Mouse (Mus musculus) lung, postnatal 0 days (tissue): ENCODE data around the gene Slc7a14. TPM values are rescaled to one million over a fixed set of nuclear protein-coding genes. Genes with fewer than 3 reads are reported as not detected.

Source experiments
- ATAC-seq: fragments of 200-750 bp; cut with Nextera tagmentation; 2 replicates; pipeline ENCODE4 v1.8.0; 2017; ENCODE audit warnings: moderate library complexity
- DNase-seq: peaks from one replicate; pipeline ENCODE4 v3.0.0-alpha.2; 2016; ENCODE audit warnings: low spot score
- H3K27ac ChIP-seq: fragments of 300-500 bp; sonication (generic); 2 replicates; pipeline ENCODE4 v1.5.1; 2014; ENCODE audit warnings: antibody characterized with exemption, mild to moderate bottlenecking, low read length, mixed read lengths
- H3K27me3 ChIP-seq: fragments of 300-500 bp; sonication (generic); replicated peaks from 2 replicates; pipeline ENCODE4 v1.6.1; 2014; ENCODE audit warnings: low read length, mixed read lengths; ENCODE audit not compliant: insufficient read depth
- H3K36me3 ChIP-seq: fragments of 300-500 bp; sonication (generic); 2 replicates; pipeline ENCODE4 v1.6.1; 2014; ENCODE audit warnings: low read length, mixed read lengths; ENCODE audit not compliant: insufficient read depth
- H3K4me1 ChIP-seq: fragments of 300-500 bp; sonication (generic); 2 replicates; pipeline ENCODE4 v1.6.1; 2014; ENCODE audit warnings: antibody characterized with exemption, low read depth, low read length, mixed read lengths; ENCODE audit not compliant: insufficient read depth
- H3K4me2 ChIP-seq: fragments of 300-500 bp; sonication (generic); replicated peaks from 2 replicates; pipeline ENCODE4 v1.6.1; 2014; ENCODE audit warnings: low read depth, mild to moderate bottlenecking, low read length, moderate library complexity, mixed read lengths
- H3K4me3 ChIP-seq: fragments of 300-500 bp; sonication (generic); 2 replicates; pipeline ENCODE4 v1.5.1; 2014; ENCODE audit warnings: low read depth, low read length
- H3K9ac ChIP-seq: fragments of 300-500 bp; sonication (generic); replicated peaks from 2 replicates; pipeline ENCODE4 v1.6.1; 2014; ENCODE audit warnings: low read depth, mild to moderate bottlenecking
- H3K9me3 ChIP-seq: fragments of 300-500 bp; sonication (generic); 2 replicates; pipeline ENCODE4 v1.6.1; 2016; ENCODE audit warnings: low read length, mixed read lengths
- CTCF ChIP-seq: IDR thresholded peaks from 2 replicates; pipeline ENCODE4 v1.5.1; 2016; ENCODE audit warnings: antibody characterized with exemption, mild to moderate bottlenecking
- EP300 ChIP-seq: IDR thresholded peaks from 2 replicates; pipeline ENCODE4 v1.6.1; 2016; ENCODE audit warnings: antibody characterized with exemption, mild to moderate bottlenecking, control low read depth
- WGBS: fragments of 180-500 bp; shearing (Covaris S2); extraction: QIAGEN DNeasy Blood & Tissue Kit; methylation state at CpG from one replicate; pipeline ENCODE4 v1.1.7; 2014; 5-methylcytosine and 5-hydroxymethylcytosine counted together
- polyA plus RNA-seq: library from polyadenylated mRNA; unstranded; fragments of >200 nt; fragmentation: Nextera tagmentation; extraction: Ambion mirVana; gene quantifications from 2 replicates; pipeline ENCODE4 v1.2.1, GENCODE M21; 2015

The Slc7a14 gene
- polyA plus RNA-seq, 1 experiment from 2014 or later: 0.07 TPM

- H3K4me3 ChIP-seq: no peak overlapping the region
- ATAC-seq (no peak), DNase-seq (no peak)
- H3K9me3 ChIP-seq: no peaks in the 10 kb centered on the region
- TF ChIP-seq CTCF: no peak
- no peak for TF ChIP-seq EP300
- 80% methylated on average over 9 of the region's 9 CpGs for WGBS
- no peak overlapping the region for H3K27ac ChIP-seq
- H3K9ac ChIP-seq: no peak overlapping the region
- H3K4me2 ChIP-seq: no peak overlapping the region
- H3K36me3 ChIP-seq: no peaks in the 10 kb centered on the region
- no peaks in the 10 kb centered on the region for H3K4me1 ChIP-seq
- no peaks in the 10 kb centered on the region for H3K27me3 ChIP-seq
These were observed 56.3 kb downstream of the Slc7a14 start for GRCm38 (mm10) chr3:31253862-31254261.

- 56% methylated on average over 3 of the region's 3 CpGs for WGBS
These were observed 57.6 kb downstream of the Slc7a14 start for GRCm38 (mm10) chr3:31252566-31252965.

GRCm38 (mm10) chr3:31243478-31243877, 66.7 kb downstream of the Slc7a14 start:
- DNase-seq: no peak
- no peak overlapping the region for H3K9ac ChIP-seq
- no peaks in the 10 kb centered on the region for H3K27me3 ChIP-seq
- no peaks in the 10 kb centered on the region for H3K9me3 ChIP-seq
- no peak for ATAC-seq
- H3K4me1 ChIP-seq: no peaks in the 10 kb centered on the region
- no peaks in the 10 kb centered on the region for H3K36me3 ChIP-seq
- H3K4me3 ChIP-seq: no peak overlapping the region
- H3K27ac ChIP-seq: no peak overlapping the region
- H3K4me2 ChIP-seq: no peak overlapping the region
- 26% methylated on average over 1 of the region's 1 CpGs for WGBS
- TF ChIP-seq EP300 (no peak), CTCF (no peak)

More at GRCm38 (mm10) chr3:31252566-31252965, 57.6 kb downstream of the Slc7a14 start:
- no peaks in the 10 kb centered on the region for H3K36me3 ChIP-seq
- no peaks in the 10 kb centered on the region for H3K27me3 ChIP-seq
- no peaks in the 10 kb centered on the region for H3K4me1 ChIP-seq
- H3K9me3 ChIP-seq: no peaks in the 10 kb centered on the region
- ATAC-seq: no peak
- no peak overlapping the region for H3K4me2 ChIP-seq
- no peak overlapping the region for H3K9ac ChIP-seq
- DNase-seq: no peak
- H3K27ac ChIP-seq: no peak overlapping the region
- H3K4me3 ChIP-seq: no peak overlapping the region
- TF ChIP-seq EP300 (no peak), CTCF (no peak)

GRCm38 (mm10) chr3:31240840-31241239, 69.3 kb downstream of the Slc7a14 start:
- Histone ChIP-seq H3K36me3 (no peaks in the 10 kb centered on the region), H3K9me3 (no peaks in the 10 kb centered on the region), H3K27ac (no peak overlapping the region), H3K4me3 (no peak overlapping the region), H3K4me2 (no peak overlapping the region), H3K9ac (no peak overlapping the region), H3K27me3 (no peaks in the 10 kb centered on the region), H3K4me1 (no peaks in the 10 kb centered on the region)
- WGBS: 81% methylated on average over 8 of the region's 8 CpGs
- DNase-seq (no peak), ATAC-seq (no peak)
- TF ChIP-seq CTCF (no peak), EP300 (no peak)

- Histone ChIP-seq H3K9me3 (no peaks in the 10 kb centered on the region), H3K36me3 (no peaks in the 10 kb centered on the region), H3K4me1 (no peaks in the 10 kb centered on the region), H3K27me3 (no peaks in the 10 kb centered on the region), H3K4me3 (no peak overlapping the region), H3K27ac (no peak overlapping the region), H3K4me2 (no peak overlapping the region), H3K9ac (no peak overlapping the region)
- no peak for TF ChIP-seq CTCF
- TF ChIP-seq EP300: no peak
- 78% methylated on average over 3 of the region's 3 CpGs for WGBS
- no peak for ATAC-seq
- DNase-seq: no peak
These were observed 70.5 kb downstream of the Slc7a14 start for GRCm38 (mm10) chr3:31239645-31240044.

- no peak for TF ChIP-seq EP300
- peak; percentile 61 for TF ChIP-seq CTCF
- no peaks in the 10 kb centered on the region for H3K27me3 ChIP-seq
- no peak overlapping the region for H3K27ac ChIP-seq
- H3K4me2 ChIP-seq: no peak overlapping the region
- DNase-seq: no peak
- no peak; the same call in 1 of the 2 replicates for ATAC-seq
- no peaks in the 10 kb centered on the region for H3K9me3 ChIP-seq
- WGBS: 32% methylated on average over 3 of the region's 3 CpGs
- H3K36me3 ChIP-seq: no peaks in the 10 kb centered on the region
- H3K4me3 ChIP-seq: no peak overlapping the region
- H3K9ac ChIP-seq: no peak overlapping the region
- H3K4me1 ChIP-seq: no peaks in the 10 kb centered on the region
These were observed 72.2 kb downstream of the Slc7a14 start for GRCm38 (mm10) chr3:31237936-31238335.

GRCm38 (mm10) chr3:31236146-31236545, 74.0 kb downstream of the Slc7a14 start:
- no peaks in the 10 kb centered on the region for H3K4me1 ChIP-seq
- H3K9ac ChIP-seq: no peak overlapping the region
- TF ChIP-seq EP300 (no peak), CTCF (no peak)
- ATAC-seq (no peak), DNase-seq (no peak)
- H3K27me3 ChIP-seq: no peaks in the 10 kb centered on the region
- no peak overlapping the region for H3K27ac ChIP-seq
- H3K9me3 ChIP-seq: no peaks in the 10 kb centered on the region
- H3K4me3 ChIP-seq: no peak overlapping the region
- WGBS: 49% methylated on average over 3 of the region's 3 CpGs
- no peak overlapping the region for H3K4me2 ChIP-seq
- H3K36me3 ChIP-seq: no peaks in the 10 kb centered on the region
